Mouse (Mus musculus): ENCODE measurements at regions not wholly inside any gene's neighbourhood (a gene's known extent, or its start where the extent isn't known, plus 50 kb on each side); places are given as distances from the start of the nearest gene placed in this dataset.
"Not testable (repeated sequence)": the region's sequence is repeated elsewhere in the genome, so short reads cannot be mapped to it uniquely, and the experiment has no call there.

GRCm38 (mm10) chr4:55655329-55655728, 123.1 kb upstream of the Klf4 start:
- DNase-seq: no peak

GRCm38 (mm10) chr4:55652628-55653027, 120.4 kb upstream of the Klf4 start:
- DNase-seq: no peak

- DNase-seq: no peak
Measured at GRCm38 (mm10) chr4:55651811-55652410, 119.6 kb upstream of the Klf4 start.

- peak; percentile 28 for DNase-seq
Measured at GRCm38 (mm10) chr4:55651051-55651763, 118.9 kb upstream of the Klf4 start.

- DNase-seq: no peak
Measured at GRCm38 (mm10) chr4:55650186-55650585, 117.9 kb upstream of the Klf4 start.

- no peak for DNase-seq
Measured at GRCm38 (mm10) chr4:55648376-55648775, 116.1 kb upstream of the Klf4 start.

- DNase-seq: no peak
Measured at GRCm38 (mm10) chr4:55645432-55645831, 113.2 kb upstream of the Klf4 start.

- DNase-seq: no peak
Measured at GRCm38 (mm10) chr4:55644895-55645294, 112.6 kb upstream of the Klf4 start.

GRCm38 (mm10) chr4:55634946-55635511, 102.8 kb upstream of the Klf4 start:
- no peak for DNase-seq

- no peak for DNase-seq
Measured at GRCm38 (mm10) chr4:55631157-55631556, 98.9 kb upstream of the Klf4 start.

- DNase-seq: not testable (repeated sequence)
Measured at GRCm38 (mm10) chr4:55630215-55630614, 97.9 kb upstream of the Klf4 start.

GRCm38 (mm10) chr4:55624779-55625178, 92.5 kb upstream of the Klf4 start:
- DNase-seq: no peak

GRCm38 (mm10) chr4:55623151-55623760, 91.0 kb upstream of the Klf4 start:
- no peak for DNase-seq

GRCm38 (mm10) chr4:55622651-55623050, 90.4 kb upstream of the Klf4 start:
- no peak for DNase-seq

- DNase-seq: no peak
Measured at GRCm38 (mm10) chr4:55619891-55620290, 87.6 kb upstream of the Klf4 start.

GRCm38 (mm10) chr4:55615808-55616207, 83.5 kb upstream of the Klf4 start:
- no peak for DNase-seq

- no peak for DNase-seq
Measured at GRCm38 (mm10) chr4:55613523-55613922, 81.3 kb upstream of the Klf4 start.

GRCm38 (mm10) chr4:55610998-55611397, 78.7 kb upstream of the Klf4 start:
- no peak for DNase-seq

GRCm38 (mm10) chr4:55609214-55609613, 76.9 kb upstream of the Klf4 start:
- DNase-seq: no peak

GRCm38 (mm10) chr4:55605541-55605940, 73.3 kb upstream of the Klf4 start:
- DNase-seq: no peak

- no peak for DNase-seq
Measured at GRCm38 (mm10) chr4:55604915-55605314, 72.6 kb upstream of the Klf4 start.

- DNase-seq: no peak
Measured at GRCm38 (mm10) chr4:55603821-55604435, 71.7 kb upstream of the Klf4 start.

GRCm38 (mm10) chr4:55595203-55595602, 62.9 kb upstream of the Klf4 start:
- DNase-seq: no peak

- DNase-seq: no peak
Measured at GRCm38 (mm10) chr4:55594699-55595098, 62.4 kb upstream of the Klf4 start.
